Mouse (Mus musculus): Measurements from ENCODE around the gene Sytl2. TPM values are rescaled to one million over a fixed set of nuclear protein-coding genes. Genes with fewer than 3 reads are reported as not detected.

The Sytl2 gene
- total and polyA plus RNA-seq, 3 experiments: 0.77 to 8.8 (median 6.2) TPM

DNA sequence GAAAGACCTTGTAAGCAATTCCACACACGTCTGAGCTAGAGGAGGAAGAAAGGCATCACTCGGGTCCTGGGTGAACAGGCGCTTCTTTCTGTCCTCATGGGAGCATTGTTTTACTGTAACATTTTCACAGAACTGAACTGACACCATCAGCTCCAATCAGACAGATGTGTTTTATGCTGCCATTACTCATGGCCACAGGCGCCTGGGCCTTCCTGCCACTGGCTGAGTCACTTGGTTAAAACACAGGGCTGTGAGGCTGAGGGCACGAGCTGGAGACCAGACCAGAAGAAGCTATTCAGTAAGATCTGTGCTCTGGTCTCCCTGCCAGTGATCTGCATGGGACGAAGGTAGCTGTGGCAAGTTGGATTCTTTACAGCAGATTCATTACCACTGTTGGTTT is 6.0 kb downstream of the Sytl2 start:
- DNase-seq: peak; percentile 11

DNA sequence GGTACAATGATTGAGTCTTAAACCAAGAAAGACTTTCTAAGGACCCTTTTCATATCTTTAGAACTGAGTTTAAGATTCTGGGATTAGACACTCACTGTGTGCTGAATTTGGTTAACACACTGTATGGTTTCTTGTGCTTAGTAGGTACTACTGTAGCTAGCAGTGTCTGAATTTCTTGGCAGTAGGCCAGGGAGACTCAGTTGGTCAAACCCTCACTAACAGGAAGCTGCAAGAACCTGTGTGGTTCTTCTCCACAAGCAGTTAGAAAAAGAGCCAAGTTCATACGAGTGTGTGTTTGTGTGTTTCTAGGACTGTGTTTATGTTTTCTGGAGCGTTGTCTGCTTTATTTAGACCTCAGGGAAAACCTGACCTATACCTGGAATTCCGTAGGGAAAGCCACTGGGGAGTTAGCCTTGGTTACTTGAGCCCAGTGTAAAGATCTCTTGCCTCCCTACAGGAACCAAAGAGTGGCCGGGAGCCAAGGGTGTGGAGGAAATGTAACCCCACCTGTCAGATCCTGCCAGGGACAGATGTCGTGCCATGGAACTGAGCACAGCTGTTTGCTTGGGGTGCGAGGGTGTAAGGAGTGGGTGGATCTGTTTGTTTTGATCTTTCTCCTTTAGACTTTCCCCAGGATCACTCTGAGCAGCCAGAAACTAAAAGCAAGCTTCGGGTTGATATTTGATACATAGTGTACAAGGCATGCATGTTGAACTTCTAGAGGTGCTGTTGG is 10.3 kb downstream of the Sytl2 start:
- DNase-seq: no peak

- no peak for DNase-seq
Observed at GRCm38 (mm10) chr7:90313421-90313820, 11.4 kb downstream of the Sytl2 start.

DNA sequence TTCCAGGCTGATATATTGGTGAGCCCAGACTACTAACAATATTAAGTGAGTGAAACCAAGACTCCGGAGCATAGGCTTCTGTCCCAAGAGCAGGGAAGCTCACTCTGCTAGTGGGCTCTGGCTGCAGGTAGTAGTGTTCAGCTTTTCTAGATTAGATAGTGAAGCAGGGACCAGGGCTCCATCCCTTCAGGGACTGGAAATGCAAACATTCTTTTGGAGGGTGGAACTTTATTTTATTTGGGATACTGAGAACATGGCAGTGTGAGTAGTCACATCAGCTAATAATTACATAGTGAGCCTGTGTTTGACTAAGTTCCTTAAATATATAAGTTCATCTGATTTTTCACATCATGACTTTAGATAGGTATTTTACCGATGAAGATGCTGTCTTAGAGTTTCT is 14.8 kb downstream of the Sytl2 start:
- DNase-seq: no peak

DNA sequence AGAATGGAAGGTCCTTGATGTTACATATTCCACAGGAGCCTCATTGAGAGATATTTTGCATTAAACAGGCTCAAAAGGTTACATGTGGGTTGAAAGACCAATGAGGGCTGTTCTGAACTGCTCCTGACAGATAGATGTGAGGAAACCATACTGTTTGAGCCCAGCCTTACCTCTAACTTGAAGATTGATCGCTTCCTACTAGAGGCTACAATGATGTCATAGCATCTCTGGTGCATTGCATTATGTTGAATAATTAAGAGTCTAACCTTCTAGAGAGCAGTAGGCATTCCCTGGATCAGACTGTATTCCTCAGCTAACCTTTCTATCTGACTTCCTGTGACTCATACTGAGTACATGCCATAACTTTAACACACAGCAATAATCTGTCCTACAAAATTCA is 17.4 kb downstream of the Sytl2 start:
- DNase-seq: no peak

GRCm38 (mm10) chr7:90320124-90320523 is 18.1 kb downstream of the Sytl2 start:
- DNase-seq: no peak

GRCm38 (mm10) chr7:90325166-90325565 is 23.1 kb downstream of the Sytl2 start:
- DNase-seq: no peak

- no peak for DNase-seq
Observed at GRCm38 (mm10) chr7:90330200-90330599, 28.1 kb downstream of the Sytl2 start.

DNA sequence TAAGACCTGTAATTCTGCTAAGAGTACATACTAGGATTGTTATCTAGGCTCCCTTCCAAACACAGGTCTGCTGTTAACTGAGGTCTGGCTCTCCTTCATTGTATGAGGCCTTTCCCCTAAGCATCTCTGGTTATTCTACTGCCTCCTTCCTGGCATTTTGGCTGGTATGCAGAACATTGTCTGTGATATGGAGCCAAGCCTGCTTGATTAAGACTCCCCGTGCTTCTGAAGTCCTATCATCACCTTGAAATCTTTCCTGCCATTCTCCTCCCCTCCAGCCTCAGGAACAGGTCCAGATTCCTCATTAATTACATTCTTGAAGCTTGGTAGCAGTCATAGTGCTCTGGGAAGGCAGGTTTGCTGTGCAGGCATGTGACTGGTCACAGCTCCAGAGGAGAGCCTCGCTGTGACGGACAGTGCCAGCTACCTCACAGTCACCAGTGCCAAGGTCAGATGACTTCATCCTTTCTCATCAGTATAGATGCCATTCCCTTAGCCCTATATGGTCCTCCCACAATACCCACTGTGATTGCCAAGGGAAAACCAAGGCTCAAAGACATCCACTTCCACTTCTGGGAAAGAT is 30.5 kb downstream of the Sytl2 start:
- DNase-seq: peak; percentile 72

GRCm38 (mm10) chr7:90334362-90334761 is 32.3 kb downstream of the Sytl2 start:
- no peak for DNase-seq

- DNase-seq: no peak
Observed at GRCm38 (mm10) chr7:90334831-90335230, 32.8 kb downstream of the Sytl2 start.

GRCm38 (mm10) chr7:90335755-90336194 is 33.7 kb downstream of the Sytl2 start:
- DNase-seq: peak; percentile 46

DNA sequence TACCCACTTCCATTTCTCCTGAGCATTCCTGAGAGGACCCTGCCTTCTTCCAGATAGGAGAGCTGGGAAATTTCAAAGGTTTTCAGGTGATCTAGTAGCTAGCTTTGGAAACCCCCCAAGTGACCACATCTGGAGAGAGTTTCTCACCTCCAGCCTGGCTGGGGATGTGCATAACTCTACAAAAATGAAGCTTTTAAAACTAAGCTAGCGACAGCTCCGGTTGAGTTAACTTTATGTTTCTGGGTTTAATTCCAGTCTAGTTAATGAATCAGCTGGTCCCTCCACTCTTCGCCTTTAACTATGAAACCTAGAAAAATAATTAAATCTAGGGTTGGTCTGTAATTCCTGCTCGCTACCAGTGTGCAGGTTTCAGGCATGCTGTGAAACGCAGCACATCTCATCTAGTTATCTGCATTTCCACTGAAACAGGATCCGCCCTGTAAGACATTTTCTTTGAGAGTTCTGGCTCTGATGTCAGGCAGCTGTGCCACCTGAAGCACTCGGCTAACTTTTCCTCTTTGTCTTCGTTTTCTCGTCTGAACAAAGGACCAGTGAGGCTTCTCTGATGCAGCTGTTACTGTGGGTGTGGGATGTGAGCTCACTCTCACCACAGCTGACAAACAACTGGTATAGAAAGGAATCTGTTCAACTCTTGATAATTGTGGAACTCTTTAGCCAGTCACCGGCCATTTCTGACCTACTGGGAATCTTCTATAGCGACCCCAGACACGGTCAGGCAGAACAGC is 39.3 kb downstream of the Sytl2 start:
- DNase-seq: no peak

GRCm38 (mm10) chr7:90344903-90345302 is 42.9 kb downstream of the Sytl2 start:
- DNase-seq: no peak

- no peak for DNase-seq
Observed at GRCm38 (mm10) chr7:90347779-90348437, 45.9 kb downstream of the Sytl2 start.

- DNase-seq: no peak
Observed at GRCm38 (mm10) chr7:90349014-90349413, 47.0 kb downstream of the Sytl2 start.

GRCm38 (mm10) chr7:90352183-90352582 is 50.1 kb downstream of the Sytl2 start:
- no peak for DNase-seq

DNA sequence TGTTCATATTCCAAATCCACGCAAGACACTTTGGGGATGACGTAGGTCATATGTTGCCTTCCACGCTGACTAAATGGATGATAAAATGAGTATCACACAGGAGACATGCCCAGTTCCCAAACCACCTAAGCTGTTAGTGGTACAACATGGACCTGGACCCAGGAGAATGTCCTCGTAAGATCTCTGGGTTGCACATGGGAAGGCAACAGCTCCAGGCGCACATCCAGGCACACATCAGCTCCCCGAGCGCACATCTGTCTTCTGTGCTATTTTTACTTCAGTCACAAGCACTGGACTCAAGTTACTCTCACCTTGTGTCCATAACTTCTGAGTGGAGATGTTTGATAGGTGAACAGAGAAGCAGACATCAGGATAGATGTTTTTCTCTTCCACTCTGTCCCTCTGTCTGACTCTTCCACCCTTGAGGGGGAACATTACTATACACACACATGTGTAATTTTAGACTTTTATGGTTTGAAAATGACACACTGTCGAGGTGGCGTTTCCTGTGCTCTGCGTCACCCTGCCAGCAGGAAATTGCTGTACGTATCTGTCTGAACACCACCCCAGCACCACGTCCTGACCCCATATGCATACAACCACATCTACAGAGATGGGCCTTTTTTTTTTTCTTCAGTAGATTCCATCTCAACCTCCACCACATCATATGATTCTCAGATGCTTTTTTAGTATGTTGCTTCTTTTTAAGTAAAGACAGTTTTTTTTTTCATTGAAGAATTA is 51.6 kb downstream of the Sytl2 start:
- no peak for DNase-seq

GRCm38 (mm10) chr7:90354229-90354604 is 52.2 kb downstream of the Sytl2 start:
- no peak for DNase-seq

GRCm38 (mm10) chr7:90355454-90355853 is 53.4 kb downstream of the Sytl2 start:
- DNase-seq: peak; percentile 64

GRCm38 (mm10) chr7:90355995-90356394 is 53.9 kb downstream of the Sytl2 start:
- no peak for DNase-seq

GRCm38 (mm10) chr7:90362788-90363187 is 60.7 kb downstream of the Sytl2 start:
- no peak for DNase-seq

All from adrenal gland, adult 2 months (tissue).